Mouse (Mus musculus) liver, embryonic 14.5 days (tissue): ENCODE measurements around the gene Churc1.

Experiments
- CTCF ChIP-seq: IDR thresholded peaks from 2 replicates; pipeline ENCODE4 v1.5.1; 2016; ENCODE audit warnings: antibody characterized with exemption, low read depth, control low read depth
- EP300 ChIP-seq: IDR thresholded peaks from 2 replicates; pipeline ENCODE4 v1.6.1; 2016; ENCODE audit warnings: antibody characterized with exemption, low read depth

GRCm38 (mm10) chr12:76722026-76722425 is 43.3 kb upstream of the Churc1 start:
- TF ChIP-seq EP300 (no peak), CTCF (no peak)
